Mouse (Mus musculus) limb, embryonic 12.5 days (tissue): ENCODE data around the gene Rap1gap2. TPM values are rescaled to one million over a fixed set of nuclear protein-coding genes. Genes with fewer than 3 reads are reported as not detected.

Source experiments
- ATAC-seq: fragments of 200-750 bp; cut with Nextera tagmentation; 2 replicates; pipeline ENCODE4 v1.8.0; 2017; ENCODE audit warnings: low read depth, moderate TSS enrichment; ENCODE audit not compliant: insufficient number of reproducible peaks, insufficient read depth, low FRiP score, low TSS enrichment
- H3K27ac ChIP-seq: fragments of 300-500 bp; sonication (generic); 2 replicates; pipeline ENCODE4 v1.5.1; 2016; ENCODE audit warnings: mild to moderate bottlenecking, moderate library complexity
- H3K27me3 ChIP-seq: fragments of 300-500 bp; sonication (generic); 2 replicates; pipeline ENCODE4 v1.6.1; 2016; ENCODE audit warnings: mild to moderate bottlenecking, moderate library complexity
- H3K36me3 ChIP-seq: fragments of 300-500 bp; sonication (generic); 2 replicates; pipeline ENCODE4 v1.6.1; 2016; ENCODE audit warnings: mild to moderate bottlenecking, moderate library complexity
- H3K4me1 ChIP-seq: fragments of 300-500 bp; sonication (generic); replicated peaks from 2 replicates; pipeline ENCODE4 v1.6.1; 2016
- H3K4me2 ChIP-seq: fragments of 300-500 bp; sonication (generic); 2 replicates; pipeline ENCODE4 v1.6.1; 2016; ENCODE audit warnings: mild to moderate bottlenecking, moderate library complexity
- H3K4me3 ChIP-seq: fragments of 300-500 bp; sonication (generic); replicated peaks from 2 replicates; pipeline ENCODE4 v1.5.1; 2016; ENCODE audit warnings: mild to moderate bottlenecking
- H3K9ac ChIP-seq: fragments of 300-500 bp; sonication (generic); replicated peaks from 2 replicates; pipeline ENCODE4 v1.6.1; 2016; ENCODE audit warnings: mild to moderate bottlenecking, moderate library complexity
- H3K9me3 ChIP-seq: fragments of 300-500 bp; sonication (generic); 2 replicates; pipeline ENCODE4 v1.6.1; 2016; ENCODE audit warnings: mild to moderate bottlenecking, moderate library complexity
- WGBS: fragments of 180-500 bp; shearing (Covaris S2); methylation state at CpG from one replicate; pipeline ENCODE4 v1.1.7; 2016; 5-methylcytosine and 5-hydroxymethylcytosine counted together
- polyA plus RNA-seq: library from polyadenylated mRNA; unstranded; fragments of >200 nt; fragmentation: Nextera tagmentation; extraction: Ambion mirVana; gene quantifications from 2 replicates; pipeline ENCODE4 v1.2.1, GENCODE M21; 2016

Gene Rap1gap2
- polyA plus RNA-seq, 1 experiment from 2014 or later, result 1.1 TPM

- no peaks in the 10 kb centered on the region for H3K9me3 ChIP-seq
- H3K27me3 ChIP-seq, result peaks cover 48% of the 10 kb centered on the region
- peaks cover 16% of the 10 kb centered on the region for H3K4me1 ChIP-seq
- 69% methylated on average over 1 of the region's 1 CpGs for whole genome bisulfite sequencing
- no peak overlapping the region for H3K4me2 ChIP-seq
- ATAC-seq, result no peak
- H3K36me3 ChIP-seq, result no peaks in the 10 kb centered on the region
- no peak overlapping the region for H3K4me3 ChIP-seq
- no peak overlapping the region for H3K9ac ChIP-seq
- no peak overlapping the region for H3K27ac ChIP-seq
These were observed 28.9 kb upstream of the Rap1gap2 start for GRCm38 (mm10) chr11:74639628-74640027.

- 10% methylated on average over 9 of the region's 9 CpGs for WGBS
- Histone ChIP-seq H3K27me3 (peaks cover 42% of the 10 kb centered on the region), H3K27ac (peak overlapping the region; percentile 82; the same call in 1 of the 2 replicates), H3K36me3 (no peaks in the 10 kb centered on the region), H3K4me3 (peak overlapping the region; percentile 80), H3K9me3 (no peaks in the 10 kb centered on the region), H3K4me1 (peaks cover 16% of the 10 kb centered on the region), H3K9ac (peak overlapping the region; percentile 85), H3K4me2 (peak overlapping the region; percentile 89)
- 0 out of 2 replicates have a peak, but pooled peaks have one; percentile 17 for ATAC-seq
These were observed 28.2 kb upstream of the Rap1gap2 start for GRCm38 (mm10) chr11:74638791-74639411.

- H3K9ac ChIP-seq, result peak overlapping the region; percentile 85
- H3K27ac ChIP-seq, result peak overlapping the region; percentile 82
- peak overlapping the region; percentile 80 for H3K4me3 ChIP-seq
- no peaks in the 10 kb centered on the region for H3K9me3 ChIP-seq
- H3K4me2 ChIP-seq, result peak overlapping the region; percentile 89
- H3K4me1 ChIP-seq, result peaks cover 16% of the 10 kb centered on the region
- ATAC-seq, result peak; percentile 87
- under 1% methylated on average over 86 of the region's 86 CpGs for WGBS
- H3K36me3 ChIP-seq, result no peaks in the 10 kb centered on the region
- peaks cover 41% of the 10 kb centered on the region for H3K27me3 ChIP-seq
These were observed 27.5 kb upstream of the Rap1gap2 start for GRCm38 (mm10) chr11:74637971-74638790.

GRCm38 (mm10) chr11:74637486-74637885 is 26.8 kb upstream of the Rap1gap2 start:
- Histone ChIP-seq H3K27me3 (peaks cover 41% of the 10 kb centered on the region), H3K36me3 (no peaks in the 10 kb centered on the region), H3K27ac (peak overlapping the region; percentile 82; the same call in 1 of the 2 replicates), H3K4me2 (peak overlapping the region; percentile 89), H3K9ac (peak overlapping the region; percentile 85), H3K9me3 (no peaks in the 10 kb centered on the region), H3K4me3 (peak overlapping the region; percentile 80), H3K4me1 (peaks cover 16% of the 10 kb centered on the region)
- no peak for ATAC-seq
- 23% methylated on average over 8 of the region's 8 CpGs for WGBS

- no peaks in the 10 kb centered on the region for H3K9me3 ChIP-seq
- no peak overlapping the region for H3K9ac ChIP-seq
- no peak overlapping the region for H3K4me3 ChIP-seq
- ATAC-seq, result no peak
- peaks cover 23% of the 10 kb centered on the region for H3K27me3 ChIP-seq
- H3K4me2 ChIP-seq, result no peak overlapping the region
- no peaks in the 10 kb centered on the region for H3K36me3 ChIP-seq
- H3K27ac ChIP-seq, result no peak overlapping the region
- WGBS, result 65% methylated on average over 5 of the region's 5 CpGs
- peaks cover 16% of the 10 kb centered on the region for H3K4me1 ChIP-seq
These were observed 24.0 kb upstream of the Rap1gap2 start for GRCm38 (mm10) chr11:74634490-74635275.

GRCm38 (mm10) chr11:74631880-74632789 is 21.4 kb upstream of the Rap1gap2 start:
- Histone ChIP-seq H3K27me3 (peaks cover 10% of the 10 kb centered on the region), H3K4me3 (no peak overlapping the region), H3K27ac (no peak overlapping the region), H3K36me3 (no peaks in the 10 kb centered on the region), H3K9ac (no peak overlapping the region), H3K4me1 (peaks cover under 1% of the 10 kb centered on the region; the same call in 1 of the 2 replicates), H3K9me3 (no peaks in the 10 kb centered on the region), H3K4me2 (no peak overlapping the region)
- WGBS, result 73% methylated on average over 7 of the region's 7 CpGs
- ATAC-seq, result no peak

GRCm38 (mm10) chr11:74627481-74627880 is 16.8 kb upstream of the Rap1gap2 start:
- no peaks in the 10 kb centered on the region for H3K36me3 ChIP-seq
- no peak overlapping the region for H3K4me3 ChIP-seq
- H3K9me3 ChIP-seq, result no peaks in the 10 kb centered on the region
- peaks cover 14% of the 10 kb centered on the region; the same call in 1 of the 2 replicates for H3K27me3 ChIP-seq
- no peak overlapping the region for H3K27ac ChIP-seq
- 89% methylated on average over 3 of the region's 3 CpGs for WGBS
- ATAC-seq, result no peak
- no peak overlapping the region for H3K9ac ChIP-seq
- H3K4me1 ChIP-seq, result no peaks in the 10 kb centered on the region
- no peak overlapping the region for H3K4me2 ChIP-seq

- H3K4me3 ChIP-seq, result no peak overlapping the region
These were observed 14.6 kb upstream of the Rap1gap2 start for GRCm38 (mm10) chr11:74625333-74625732.

GRCm38 (mm10) chr11:74623693-74624092 is 13.0 kb upstream of the Rap1gap2 start:
- H3K4me2 ChIP-seq, result no peak overlapping the region
- H3K4me1 ChIP-seq, result peaks cover 7% of the 10 kb centered on the region; the same call in 1 of the 2 replicates
- H3K4me3 ChIP-seq, result no peak overlapping the region
- H3K9me3 ChIP-seq, result no peaks in the 10 kb centered on the region
- ATAC-seq, result no peak
- peaks cover 48% of the 10 kb centered on the region for H3K27me3 ChIP-seq
- no peak overlapping the region for H3K9ac ChIP-seq
- H3K27ac ChIP-seq, result no peak overlapping the region
- no peaks in the 10 kb centered on the region for H3K36me3 ChIP-seq
- WGBS, result 73% methylated on average over 6 of the region's 6 CpGs

More at GRCm38 (mm10) chr11:74625333-74625732, 14.6 kb upstream of the Rap1gap2 start:
- Histone ChIP-seq H3K4me2 (no peak overlapping the region), H3K9me3 (no peaks in the 10 kb centered on the region), H3K27ac (no peak overlapping the region), H3K27me3 (peaks cover 33% of the 10 kb centered on the region), H3K9ac (no peak overlapping the region), H3K36me3 (no peaks in the 10 kb centered on the region), H3K4me1 (no peaks in the 10 kb centered on the region)
- ATAC-seq, result no peak

- Histone ChIP-seq H3K27me3 (peaks cover 59% of the 10 kb centered on the region), H3K27ac (no peak overlapping the region), H3K9ac (no peak overlapping the region), H3K4me2 (no peak overlapping the region), H3K4me1 (peaks cover 7% of the 10 kb centered on the region; the same call in 1 of the 2 replicates), H3K4me3 (no peak overlapping the region), H3K36me3 (no peaks in the 10 kb centered on the region), H3K9me3 (no peaks in the 10 kb centered on the region)
- ATAC-seq, result no peak
- 66% methylated on average over 8 of the region's 8 CpGs for WGBS
These were observed 11.4 kb upstream of the Rap1gap2 start for GRCm38 (mm10) chr11:74621974-74622669.
